Mouse (Mus musculus): ENCODE results near the gene Card19. TPM values are rescaled to one million over a fixed set of nuclear protein-coding genes. Genes with fewer than 3 reads are reported as not detected.

Gene Card19
- polyA plus RNA-seq, 1 experiment from 2014 or later, result 71.9 TPM

Other genes with a start within 250 kb of the Card19 start
- gene Fam120a, start 248.0 kb downstream of the Card19 start, polyA plus RNA-seq (2014; fragmentation: Nextera tagmentation; extraction: Ambion mirVana), result 26.3 and 31.2 TPM in 2 replicates
- gene Wnk2, start 68.0 kb downstream of the Card19 start, polyA plus RNA-seq (2014; fragmentation: Nextera tagmentation; extraction: Ambion mirVana), result 0.99 and 1.6 TPM in 2 replicates
- 59.1 and 60.6 TPM in 2 replicates for gene Ninj1, start 28.6 kb downstream of the Card19 start, polyA plus RNA-seq (2014; fragmentation: Nextera tagmentation; extraction: Ambion mirVana)
- 0.68 and 0.86 TPM in 2 replicates for gene Susd3, start 32.7 kb upstream of the Card19 start, polyA plus RNA-seq (2014; fragmentation: Nextera tagmentation; extraction: Ambion mirVana)
- gene Fgd3, start 104.3 kb upstream of the Card19 start, polyA plus RNA-seq (2014; fragmentation: Nextera tagmentation; extraction: Ambion mirVana), result 0.10 and 0.64 TPM in 2 replicates
- 34.0 and 42.8 TPM in 2 replicates for gene Bicd2, start 125.5 kb upstream of the Card19 start, polyA plus RNA-seq (2014; fragmentation: Nextera tagmentation; extraction: Ambion mirVana)
- 11.1 and 11.6 TPM in 2 replicates for gene Ippk, start 205.2 kb upstream of the Card19 start, polyA plus RNA-seq (2014; fragmentation: Nextera tagmentation; extraction: Ambion mirVana)

All from heart, embryonic 11.5 days (tissue).